Mouse (Mus musculus) forebrain, embryonic 15.5 days (tissue): Measurements from ENCODE around the gene Ddx10. TPM values are rescaled to one million over a fixed set of nuclear protein-coding genes. Genes with fewer than 3 reads are reported as not detected.

ENCODE experiments used
- ATAC-seq: fragments of 200-750 bp; cut with Nextera tagmentation; replicated peaks from 2 replicates; pipeline ENCODE4 v1.8.0; 2017; ENCODE audit warnings: mild to moderate bottlenecking, moderate TSS enrichment, moderate library complexity
- H3K27ac ChIP-seq: fragments of 300-500 bp; sonication (generic); replicated peaks from 2 replicates; pipeline ENCODE4 v1.5.1; 2015; ENCODE audit warnings: mild to moderate bottlenecking, inconsistent platforms
- H3K27me3 ChIP-seq: fragments of 300-500 bp; sonication (generic); 2 replicates; pipeline ENCODE4 v1.6.1; 2015; ENCODE audit warnings: inconsistent platforms
- H3K36me3 ChIP-seq: fragments of 300-500 bp; sonication (generic); 2 replicates; pipeline ENCODE4 v1.6.1; 2015; ENCODE audit warnings: mild to moderate bottlenecking, inconsistent platforms
- H3K4me1 ChIP-seq: fragments of 300-500 bp; sonication (generic); 2 replicates; pipeline ENCODE4 v1.6.1; 2015; ENCODE audit warnings: inconsistent platforms
- H3K4me2 ChIP-seq: fragments of 300-500 bp; sonication (generic); replicated peaks from 2 replicates; pipeline ENCODE4 v1.6.1; 2015; ENCODE audit warnings: mild to moderate bottlenecking, inconsistent platforms
- H3K4me3 ChIP-seq: fragments of 300-500 bp; sonication (generic); 2 replicates; pipeline ENCODE4 v1.5.1; 2015; ENCODE audit warnings: mild to moderate bottlenecking, inconsistent platforms
- H3K9ac ChIP-seq: fragments of 300-500 bp; sonication (generic); replicated peaks from 2 replicates; pipeline ENCODE4 v1.6.1; 2015; ENCODE audit warnings: mild to moderate bottlenecking, inconsistent platforms
- H3K9me3 ChIP-seq: fragments of 300-500 bp; sonication (generic); 2 replicates; pipeline ENCODE4 v1.6.1; 2016; ENCODE audit warnings: inconsistent platforms
- WGBS: fragments of 180-500 bp; shearing (Covaris S2); methylation state at CpG from one replicate; pipeline ENCODE4 v1.1.7; 2015; ENCODE audit warnings: mixed read lengths; 5-methylcytosine and 5-hydroxymethylcytosine counted together
- polyA plus RNA-seq: library from polyadenylated mRNA; unstranded; fragments of >200 nt; fragmentation: Nextera tagmentation; extraction: Ambion mirVana; gene quantifications from 2 replicates; pipeline ENCODE4 v1.2.1, GENCODE M21; 2015

Gene Ddx10
- polyA plus RNA-seq, 1 experiment from 2014 or later, result 24.2 TPM

- no peak overlapping the region for H3K9ac ChIP-seq
- H3K27me3 ChIP-seq, result no peaks in the 10 kb centered on the region
- H3K4me1 ChIP-seq, result no peaks in the 10 kb centered on the region
- 76% methylated on average over 2 of the region's 2 CpGs for WGBS
- no peak overlapping the region for H3K27ac ChIP-seq
- H3K4me2 ChIP-seq, result no peak overlapping the region
- ATAC-seq, result no peak
- no peak overlapping the region for H3K4me3 ChIP-seq
- no peaks in the 10 kb centered on the region for H3K36me3 ChIP-seq
- no peaks in the 10 kb centered on the region for H3K9me3 ChIP-seq
These were observed 17.7 kb upstream of the Ddx10 start for GRCm38 (mm10) chr9:53265589-53265988.

- WGBS, result 71% methylated on average over 4 of the region's 4 CpGs
These were observed 16.5 kb upstream of the Ddx10 start for GRCm38 (mm10) chr9:53264387-53264786.

DNA sequence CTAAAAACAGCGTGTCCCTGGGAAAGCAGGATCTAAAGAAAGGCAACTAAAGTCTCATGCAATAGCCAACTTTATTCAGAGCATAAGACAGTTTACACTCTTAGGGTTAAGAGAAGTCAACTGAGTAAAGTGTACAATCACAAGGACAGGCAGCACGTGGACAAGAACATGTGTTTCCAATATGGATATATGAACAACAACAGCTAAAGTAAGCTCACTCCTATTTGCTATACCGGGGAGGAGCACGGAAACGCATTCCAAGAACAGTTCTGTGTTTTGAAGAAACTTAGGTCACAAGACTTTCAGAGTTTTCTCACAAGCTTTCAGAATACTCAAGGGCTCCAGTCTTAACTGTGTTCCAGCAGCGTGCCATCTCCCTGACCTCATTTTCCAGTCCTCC lies 10.3 kb upstream of the Ddx10 start:
- Histone ChIP-seq H3K4me1 (no peaks in the 10 kb centered on the region), H3K27ac (no peak overlapping the region), H3K36me3 (no peaks in the 10 kb centered on the region), H3K9me3 (no peaks in the 10 kb centered on the region), H3K4me2 (no peak overlapping the region), H3K27me3 (no peaks in the 10 kb centered on the region), H3K9ac (no peak overlapping the region), H3K4me3 (no peak overlapping the region)
- no peak for ATAC-seq
- 54% methylated on average over 6 of the region's 6 CpGs for WGBS

More at GRCm38 (mm10) chr9:53264387-53264786, 16.5 kb upstream of the Ddx10 start:
- H3K9me3 ChIP-seq, result no peaks in the 10 kb centered on the region
- no peak overlapping the region for H3K9ac ChIP-seq
- H3K4me2 ChIP-seq, result no peak overlapping the region
- no peaks in the 10 kb centered on the region for H3K4me1 ChIP-seq
- no peak for ATAC-seq
- no peak overlapping the region for H3K4me3 ChIP-seq
- no peak overlapping the region for H3K27ac ChIP-seq
- H3K27me3 ChIP-seq, result no peaks in the 10 kb centered on the region
- H3K36me3 ChIP-seq, result no peaks in the 10 kb centered on the region

- no peak overlapping the region for H3K9ac ChIP-seq
- no peak overlapping the region for H3K4me2 ChIP-seq
- no peak for ATAC-seq
- H3K4me1 ChIP-seq, result no peaks in the 10 kb centered on the region
- no peaks in the 10 kb centered on the region for H3K27me3 ChIP-seq
- no peaks in the 10 kb centered on the region for H3K9me3 ChIP-seq
- H3K27ac ChIP-seq, result no peak overlapping the region
- H3K36me3 ChIP-seq, result no peaks in the 10 kb centered on the region
- 0% methylated on average over 2 of the region's 3 CpGs for WGBS
- H3K4me3 ChIP-seq, result no peak overlapping the region
These were observed 9.9 kb upstream of the Ddx10 start for GRCm38 (mm10) chr9:53257772-53258171.

- WGBS, result 78% methylated on average over 4 of the region's 4 CpGs
These were observed 8.9 kb upstream of the Ddx10 start for GRCm38 (mm10) chr9:53256690-53257305.

GRCm38 (mm10) chr9:53254368-53254767 lies 6.5 kb upstream of the Ddx10 start:
- WGBS, result 7% methylated on average over 4 of the region's 4 CpGs
- Histone ChIP-seq H3K4me2 (no peak overlapping the region), H3K27me3 (no peaks in the 10 kb centered on the region), H3K4me1 (no peaks in the 10 kb centered on the region), H3K4me3 (no peak overlapping the region), H3K36me3 (no peaks in the 10 kb centered on the region), H3K27ac (no peak overlapping the region), H3K9me3 (no peaks in the 10 kb centered on the region), H3K9ac (no peak overlapping the region)
- peak; percentile 58; the same call in 1 of the 2 replicates for ATAC-seq

More at GRCm38 (mm10) chr9:53256690-53257305, 8.9 kb upstream of the Ddx10 start:
- no peaks in the 10 kb centered on the region for H3K36me3 ChIP-seq
- no peak overlapping the region for H3K4me2 ChIP-seq
- no peak overlapping the region for H3K27ac ChIP-seq
- no peak overlapping the region for H3K9ac ChIP-seq
- no peaks in the 10 kb centered on the region for H3K9me3 ChIP-seq
- no peaks in the 10 kb centered on the region for H3K4me1 ChIP-seq
- no peak overlapping the region for H3K4me3 ChIP-seq
- H3K27me3 ChIP-seq, result no peaks in the 10 kb centered on the region
- ATAC-seq, result no peak

GRCm38 (mm10) chr9:53247516-53247915 lies 337 bp downstream of the Ddx10 start:
- 2% methylated on average over 23 of the region's 23 CpGs for WGBS
- Histone ChIP-seq H3K27me3 (no peaks in the 10 kb centered on the region), H3K4me1 (peaks cover 19% of the 10 kb centered on the region), H3K9ac (peak overlapping the region; percentile 77), H3K4me3 (peak overlapping the region; percentile 86), H3K9me3 (no peaks in the 10 kb centered on the region), H3K27ac (no peak overlapping the region), H3K4me2 (peak overlapping the region; percentile 93), H3K36me3 (no peaks in the 10 kb centered on the region)
- no peak for ATAC-seq

DNA sequence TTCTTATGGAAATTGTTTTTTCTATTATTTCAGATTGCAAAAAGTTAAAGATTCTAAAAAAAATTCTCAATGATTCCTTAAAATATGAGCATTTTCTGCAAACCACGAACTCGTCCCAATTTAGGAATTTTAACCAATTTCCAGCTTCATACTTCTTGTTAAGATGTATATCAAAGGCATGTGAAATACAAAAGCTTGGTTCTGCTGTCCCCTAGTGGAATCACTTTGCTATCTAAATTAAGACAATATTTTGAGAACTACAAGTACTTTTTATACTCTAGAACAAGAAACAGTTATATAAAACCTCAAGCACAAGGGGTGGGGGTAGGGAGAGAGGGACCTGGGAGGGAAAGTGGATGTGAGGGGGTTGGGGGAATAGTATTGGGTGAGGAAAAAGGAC lies 29.7 kb downstream of the Ddx10 start:
- WGBS, result 77% methylated on average over 2 of the region's 2 CpGs
- H3K4me1 ChIP-seq, result no peaks in the 10 kb centered on the region
- H3K4me3 ChIP-seq, result no peak overlapping the region
- no peaks in the 10 kb centered on the region for H3K27me3 ChIP-seq
- no peak overlapping the region for H3K9ac ChIP-seq
- no peaks in the 10 kb centered on the region for H3K9me3 ChIP-seq
- 0 out of 2 replicates have a peak, but pooled peaks cover 7% of the 10 kb centered on the region for H3K36me3 ChIP-seq
- ATAC-seq, result no peak
- H3K27ac ChIP-seq, result no peak overlapping the region
- no peak overlapping the region for H3K4me2 ChIP-seq

DNA sequence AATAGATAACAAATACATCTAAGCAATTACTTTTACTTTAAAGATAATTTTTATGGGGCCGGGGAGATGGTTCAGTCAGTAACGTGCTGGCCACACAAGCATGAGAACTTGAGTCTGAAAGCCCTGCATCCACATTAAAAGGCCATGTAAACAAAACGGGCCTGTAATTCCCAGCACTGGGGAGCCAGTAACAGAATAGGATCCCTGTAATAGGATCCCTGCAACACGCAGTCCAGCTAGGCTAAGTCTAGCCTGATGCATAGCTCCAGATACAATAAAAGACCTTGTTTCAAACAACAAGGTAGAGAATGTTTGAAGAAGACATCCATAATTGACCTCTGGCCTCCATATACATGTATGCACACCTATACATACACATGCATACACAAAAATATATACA lies 39.6 kb downstream of the Ddx10 start:
- no peak overlapping the region for H3K27ac ChIP-seq
- H3K36me3 ChIP-seq, result peaks cover 12% of the 10 kb centered on the region
- 69% methylated on average over 4 of the region's 4 CpGs for WGBS
- no peak overlapping the region for H3K4me2 ChIP-seq
- no peaks in the 10 kb centered on the region for H3K27me3 ChIP-seq
- H3K4me1 ChIP-seq, result no peaks in the 10 kb centered on the region
- H3K9me3 ChIP-seq, result no peaks in the 10 kb centered on the region
- ATAC-seq, result no peak
- H3K4me3 ChIP-seq, result no peak overlapping the region
- H3K9ac ChIP-seq, result no peak overlapping the region

GRCm38 (mm10) chr9:53174590-53174989 lies 73.3 kb downstream of the Ddx10 start:
- no peaks in the 10 kb centered on the region for H3K9me3 ChIP-seq
- no peak overlapping the region for H3K4me2 ChIP-seq
- H3K4me3 ChIP-seq, result no peak overlapping the region
- 92% methylated on average over 2 of the region's 2 CpGs for WGBS
- H3K4me1 ChIP-seq, result no peaks in the 10 kb centered on the region
- H3K27me3 ChIP-seq, result no peaks in the 10 kb centered on the region
- H3K9ac ChIP-seq, result no peak overlapping the region
- ATAC-seq, result no peak
- no peaks in the 10 kb centered on the region for H3K36me3 ChIP-seq
- H3K27ac ChIP-seq, result no peak overlapping the region

DNA sequence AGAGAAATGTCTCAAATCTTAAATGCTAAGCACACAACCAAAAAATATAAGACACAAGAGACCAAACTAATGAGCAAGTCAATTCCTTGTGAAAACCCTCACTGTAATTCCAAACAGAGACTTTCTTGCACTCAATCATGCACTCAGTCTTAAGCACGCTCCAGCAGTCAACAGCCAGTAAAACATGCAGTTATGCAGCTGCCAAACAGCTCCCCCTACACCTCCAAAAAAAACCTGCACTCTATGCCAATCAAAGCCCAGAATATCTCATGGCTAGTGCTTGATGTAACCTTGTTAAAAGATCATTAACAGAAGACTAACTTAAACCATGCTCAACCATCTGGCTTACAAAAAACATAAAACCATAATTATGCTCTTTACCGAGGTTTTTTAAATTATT lies 74.6 kb downstream of the Ddx10 start:
- Histone ChIP-seq H3K9ac (no peak overlapping the region), H3K27me3 (no peaks in the 10 kb centered on the region), H3K4me2 (no peak overlapping the region), H3K27ac (no peak overlapping the region), H3K9me3 (no peaks in the 10 kb centered on the region), H3K4me1 (no peaks in the 10 kb centered on the region), H3K36me3 (no peaks in the 10 kb centered on the region), H3K4me3 (no peak overlapping the region)
- WGBS, result 61% methylated on average over 2 of the region's 2 CpGs
- no peak for ATAC-seq

DNA sequence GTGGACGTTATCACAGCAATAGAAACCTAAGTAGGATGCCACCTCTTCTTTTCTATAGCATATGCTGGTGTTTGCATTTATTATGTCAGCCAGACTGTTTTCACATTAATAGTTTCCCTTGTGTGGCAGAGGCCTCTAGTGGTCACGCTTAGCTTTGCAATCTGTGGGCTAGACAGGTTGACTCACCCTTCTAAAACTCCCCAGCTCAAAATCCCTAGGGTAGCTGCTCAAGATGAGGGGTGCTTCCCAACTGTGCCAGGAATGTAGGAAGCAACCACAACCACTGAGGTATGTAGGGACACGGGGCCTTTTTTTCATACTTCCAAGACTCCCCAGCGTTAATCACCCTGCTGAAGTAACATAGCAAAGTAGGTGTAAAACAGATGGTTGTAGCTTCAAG lies 103.6 kb downstream of the Ddx10 start:
- H3K4me1 ChIP-seq, result no peaks in the 10 kb centered on the region
- H3K9me3 ChIP-seq, result no peaks in the 10 kb centered on the region
- no peak overlapping the region for H3K9ac ChIP-seq
- H3K4me2 ChIP-seq, result no peak overlapping the region
- no peak overlapping the region for H3K27ac ChIP-seq
- WGBS, result 23% methylated on average over 4 of the region's 4 CpGs
- no peaks in the 10 kb centered on the region for H3K36me3 ChIP-seq
- no peak overlapping the region for H3K4me3 ChIP-seq
- H3K27me3 ChIP-seq, result no peaks in the 10 kb centered on the region
- peak; percentile 43; the same call in 1 of the 2 replicates for ATAC-seq

GRCm38 (mm10) chr9:53143508-53143907 lies 104.3 kb downstream of the Ddx10 start:
- Histone ChIP-seq H3K4me3 (no peak overlapping the region), H3K9ac (no peak overlapping the region), H3K27ac (no peak overlapping the region), H3K27me3 (no peaks in the 10 kb centered on the region), H3K9me3 (no peaks in the 10 kb centered on the region), H3K4me1 (no peaks in the 10 kb centered on the region), H3K4me2 (no peak overlapping the region), H3K36me3 (no peaks in the 10 kb centered on the region)
- no peak for ATAC-seq
- WGBS, result 89% methylated on average over 2 of the region's 2 CpGs
